Mouse (Mus musculus) macrophage (primary cell): ENCODE measurements around the gene Srl. TPM values are rescaled to one million over a fixed set of nuclear protein-coding genes. Genes with fewer than 3 reads are reported as not detected.
"Not testable (repeated sequence)": the region's sequence is repeated elsewhere in the genome, so short reads cannot be mapped to it uniquely, and the experiment has no call there.

Source experiments
- H3K27ac ChIP-seq: fragments of 350-480 bp; formaldehyde crosslinking; 2 replicates; pipeline ENCODE4 v1.9.0; 2021
- H3K36me3 ChIP-seq: fragments of 350-480 bp; formaldehyde crosslinking; 2 replicates; pipeline ENCODE4 v1.9.0; 2021; ENCODE audit errors: inconsistent target
- H3K4me3 ChIP-seq: fragments of 350-480 bp; formaldehyde crosslinking; 2 replicates; pipeline ENCODE4 v1.9.0; 2021; ENCODE audit errors: inconsistent target
- H3K79me2 ChIP-seq: fragments of 350-480 bp; formaldehyde crosslinking; 2 replicates; pipeline ENCODE4 v1.9.0; 2021; ENCODE audit errors: inconsistent target
- WGBS: methylation state at CpG from one replicate; pipeline ENCODE4 v1.1.7; 2026; ENCODE audit warnings: inconsistent platforms; ENCODE audit not compliant: missing documents; 5-methylcytosine and 5-hydroxymethylcytosine counted together
- polyA plus RNA-seq: library from polyadenylated mRNA; stranded (reverse); fragments of 250-400 nt; gene quantifications from 3 replicates; pipeline ENCODE4 v1.2.4, GENCODE M21; 2018; ENCODE audit warnings: inconsistent platforms

Srl gene
- polyA plus RNA-seq, 1 experiment from 2014 or later, result 3.0 TPM

DNA sequence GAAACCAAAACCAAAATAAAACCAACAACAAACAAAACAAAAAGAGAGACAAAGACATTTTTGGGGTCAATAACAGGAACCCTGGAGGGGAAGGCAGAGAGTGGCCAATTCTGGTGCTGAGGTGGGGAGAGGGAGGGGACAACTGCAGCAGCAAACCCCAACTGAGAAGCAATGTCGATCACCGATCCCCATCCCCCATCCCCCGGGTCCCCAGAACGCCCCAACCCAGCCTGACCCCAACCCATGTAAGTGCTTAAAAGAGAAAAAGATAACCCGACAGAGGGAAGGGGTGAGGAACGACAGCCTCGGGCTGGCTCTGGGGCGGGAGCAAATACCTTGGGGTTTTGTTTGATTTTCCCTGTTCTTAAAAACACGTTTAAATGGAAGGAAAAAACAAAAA lies 3.2 kb upstream of the Srl start:
- no peaks in the 10 kb centered on the region for H3K79me2 ChIP-seq
- 94% methylated on average over 7 of the region's 9 CpGs for WGBS
- H3K27ac ChIP-seq, result no peak overlapping the region
- no peak overlapping the region for H3K4me3 ChIP-seq
- no peaks in the 10 kb centered on the region for H3K36me3 ChIP-seq

DNA sequence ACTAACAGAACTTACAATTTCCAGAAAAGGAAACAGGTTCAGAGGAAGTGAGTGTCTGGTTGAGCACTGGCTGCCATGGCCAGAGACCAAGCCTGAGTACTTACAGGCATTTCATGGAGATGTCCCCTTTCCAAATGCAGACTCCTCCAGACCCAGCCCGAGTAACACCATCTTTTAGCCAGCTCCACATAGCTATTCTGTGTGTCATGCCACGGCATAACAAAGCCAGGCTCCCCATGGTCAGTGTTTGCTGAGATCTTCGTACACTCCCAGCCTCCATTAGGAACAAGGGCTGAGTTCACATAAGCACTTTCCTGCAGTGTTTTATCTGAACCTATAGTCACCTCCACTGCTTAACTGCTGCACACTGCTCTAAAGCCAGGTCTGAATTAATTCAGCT lies 1.6 kb upstream of the Srl start:
- Histone ChIP-seq H3K4me3 (no peak overlapping the region), H3K27ac (no peak overlapping the region), H3K36me3 (no peaks in the 10 kb centered on the region), H3K79me2 (no peaks in the 10 kb centered on the region)
- 68% methylated on average over 2 of the region's 3 CpGs for WGBS

DNA sequence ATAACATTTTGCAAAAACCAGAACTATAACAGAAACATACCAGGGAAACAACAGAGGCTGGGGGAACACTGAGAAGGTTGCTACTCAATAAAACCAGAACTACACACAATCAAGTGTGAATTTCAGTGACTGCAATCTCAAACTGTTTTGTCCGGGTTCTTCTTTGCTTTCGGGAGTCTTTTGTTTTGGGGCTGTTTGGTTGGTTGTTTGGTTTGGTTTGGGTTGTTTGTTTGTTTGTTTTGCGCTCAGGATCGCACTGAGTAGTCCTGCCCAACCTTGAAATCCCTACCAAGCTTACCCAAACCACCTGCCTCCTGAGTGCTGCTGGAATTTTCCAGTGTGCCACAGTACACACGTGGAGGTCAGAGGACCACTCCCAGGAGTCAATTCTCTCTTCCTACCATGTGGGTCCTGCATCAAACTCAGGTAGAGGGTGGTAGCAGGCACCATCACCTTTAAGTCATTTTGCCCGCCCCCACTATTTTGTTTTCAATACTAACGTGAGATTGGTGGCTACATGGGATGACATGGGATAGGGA lies 689 bp upstream of the Srl start:
- Histone ChIP-seq H3K27ac (no peak overlapping the region), H3K79me2 (no peaks in the 10 kb centered on the region), H3K4me3 (no peak overlapping the region), H3K36me3 (no peaks in the 10 kb centered on the region)
- WGBS, result 48% methylated on average over 7 of the region's 7 CpGs

DNA sequence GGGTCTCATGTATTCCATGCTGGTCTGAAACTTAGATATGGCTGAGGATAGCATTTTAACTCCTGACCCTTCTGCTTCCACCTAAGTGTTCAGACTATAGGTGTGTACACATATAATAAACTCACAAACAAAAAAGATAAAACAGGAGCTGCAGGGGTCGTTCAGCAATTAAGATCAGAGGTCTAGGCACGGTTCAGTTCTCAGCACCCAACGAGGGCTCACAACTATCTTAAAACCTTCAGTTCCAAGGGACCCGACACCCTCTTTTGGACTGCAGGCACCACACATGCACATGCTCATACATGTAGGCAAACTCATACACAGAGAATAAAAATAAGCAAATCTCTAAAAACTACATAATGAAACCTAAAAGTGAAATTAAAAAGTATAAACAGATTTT lies 583 bp downstream of the Srl start:
- Histone ChIP-seq H3K79me2 (no peaks in the 10 kb centered on the region), H3K4me3 (peak overlapping the region; percentile 41), H3K36me3 (no peaks in the 10 kb centered on the region), H3K27ac (0 out of 2 replicates have a peak overlapping the region, but pooled peaks have one; percentile 22)
- WGBS, result 82% methylated on average over 4 of the region's 4 CpGs

DNA sequence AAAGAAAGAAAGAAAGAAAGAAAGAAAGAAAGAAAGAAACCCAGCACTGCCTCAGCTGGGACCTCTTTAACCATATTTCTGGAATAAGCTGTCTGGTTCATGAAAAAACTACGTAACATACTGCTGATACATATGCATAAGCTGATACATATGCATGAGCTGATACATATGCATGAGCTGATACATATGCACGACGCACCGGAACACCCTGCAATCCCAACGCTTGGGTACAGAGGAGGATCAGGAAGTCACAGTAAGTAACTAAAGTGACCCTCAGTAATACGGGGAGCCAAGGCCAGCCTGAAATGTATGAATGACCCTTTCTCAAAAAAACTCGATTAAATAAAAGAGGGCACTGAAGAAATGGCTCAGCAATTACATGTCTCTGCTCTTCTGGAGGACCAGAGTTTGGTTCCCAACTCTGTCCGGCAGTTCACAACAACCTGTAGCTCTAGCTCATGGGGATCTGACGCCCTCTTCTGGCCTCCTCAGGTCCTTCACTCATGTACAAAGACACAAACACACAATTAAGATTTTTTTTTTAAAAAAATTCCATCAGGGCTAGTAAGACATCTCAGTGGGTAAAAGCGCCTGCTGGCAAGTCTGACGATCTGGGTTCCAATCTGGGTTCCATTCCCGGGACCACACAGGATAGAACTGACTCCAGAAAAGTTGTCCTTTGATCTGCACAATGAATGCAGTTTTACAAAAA lies 1.4 kb downstream of the Srl start:
- no peaks in the 10 kb centered on the region for H3K79me2 ChIP-seq
- H3K27ac ChIP-seq, result no peak overlapping the region
- no peak overlapping the region for H3K4me3 ChIP-seq
- 95% methylated on average over 12 of the region's 12 CpGs for WGBS
- H3K36me3 ChIP-seq, result no peaks in the 10 kb centered on the region

DNA sequence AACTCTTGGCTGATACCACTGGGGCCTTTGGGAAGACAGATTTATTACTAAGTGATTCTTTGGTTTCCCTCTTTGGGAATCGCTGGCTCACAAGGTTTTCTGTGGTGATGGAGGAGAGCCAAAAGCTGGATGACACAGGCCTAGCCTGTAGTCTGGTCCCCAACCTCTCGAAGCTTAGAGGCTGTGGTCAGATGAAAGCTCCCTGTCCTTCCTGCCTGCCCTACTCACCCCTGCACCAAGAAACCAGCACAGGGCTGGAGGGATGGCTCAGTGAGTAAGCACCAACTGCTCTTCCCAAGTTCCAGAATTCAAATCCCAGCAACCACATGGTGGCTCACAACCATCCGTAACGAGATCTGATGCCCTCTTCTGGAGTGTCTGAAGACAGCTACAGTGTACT lies 2.1 kb downstream of the Srl start:
- 28% methylated on average over 2 of the region's 4 CpGs for WGBS
- Histone ChIP-seq H3K27ac (no peak overlapping the region), H3K4me3 (no peak overlapping the region), H3K36me3 (no peaks in the 10 kb centered on the region), H3K79me2 (no peaks in the 10 kb centered on the region)

DNA sequence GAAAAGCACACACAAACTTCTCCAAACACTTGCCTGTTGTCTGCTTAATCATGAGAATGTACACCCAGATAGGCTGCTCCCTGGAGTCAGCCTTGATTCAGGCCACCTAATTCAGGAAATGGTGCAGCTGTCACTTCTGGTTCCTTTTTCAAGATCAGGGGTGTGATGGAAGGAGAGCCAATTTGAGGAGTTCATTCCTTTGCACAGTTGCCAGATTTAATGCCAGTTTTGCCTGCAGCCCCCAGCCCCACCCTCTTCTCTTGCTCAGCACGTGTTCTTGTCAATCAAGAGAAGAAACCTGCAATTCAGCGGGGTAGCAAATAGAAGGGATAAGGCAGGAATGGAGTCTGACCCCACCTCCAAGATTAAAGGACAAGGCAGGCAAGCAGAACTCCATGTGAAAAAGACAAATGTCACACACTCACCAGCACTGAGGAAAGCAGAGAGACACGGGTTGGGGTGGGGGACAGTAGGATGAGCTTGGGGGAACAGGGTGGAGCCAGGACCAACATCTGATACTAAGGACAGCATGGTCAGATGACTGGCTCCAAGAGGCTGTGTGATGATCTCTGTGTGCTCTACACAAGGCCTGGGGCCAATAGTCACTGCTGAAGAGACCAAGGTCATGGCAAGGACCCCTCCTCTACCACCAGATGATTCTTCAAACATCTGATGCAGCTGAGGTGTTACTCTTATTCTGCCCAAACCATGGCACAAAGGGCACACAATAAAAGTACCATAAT lies 3.8 kb downstream of the Srl start:
- Histone ChIP-seq H3K79me2 (no peaks in the 10 kb centered on the region), H3K36me3 (no peaks in the 10 kb centered on the region), H3K4me3 (no peak overlapping the region), H3K27ac (peak overlapping the region; percentile 60)
- WGBS, result 11% methylated on average over 3 of the region's 3 CpGs

DNA sequence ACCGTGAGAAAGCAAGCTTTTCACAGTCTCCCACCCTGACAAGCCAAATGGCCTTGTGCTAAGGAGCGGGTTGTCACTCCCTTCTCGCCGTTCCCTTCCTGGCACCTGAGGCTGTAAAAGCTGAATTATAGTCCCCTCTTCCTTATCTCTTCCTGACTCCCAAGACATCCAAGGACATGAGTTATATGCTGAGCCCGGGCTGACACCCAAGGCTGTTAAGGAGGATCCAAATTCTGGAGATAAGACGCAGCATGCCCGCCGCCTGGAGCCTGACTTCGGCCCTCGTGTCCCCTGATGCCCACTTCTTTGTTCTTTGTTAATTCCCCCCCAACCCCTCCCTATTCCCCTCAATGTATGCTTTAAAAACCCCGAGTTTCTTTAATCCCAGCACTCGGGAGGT lies 14.2 kb downstream of the Srl start:
- not testable (repeated sequence) for H3K36me3 ChIP-seq, H3K27ac ChIP-seq, H3K79me2 ChIP-seq, H3K4me3 ChIP-seq
- WGBS, result 96% methylated on average over 12 of the region's 12 CpGs

DNA sequence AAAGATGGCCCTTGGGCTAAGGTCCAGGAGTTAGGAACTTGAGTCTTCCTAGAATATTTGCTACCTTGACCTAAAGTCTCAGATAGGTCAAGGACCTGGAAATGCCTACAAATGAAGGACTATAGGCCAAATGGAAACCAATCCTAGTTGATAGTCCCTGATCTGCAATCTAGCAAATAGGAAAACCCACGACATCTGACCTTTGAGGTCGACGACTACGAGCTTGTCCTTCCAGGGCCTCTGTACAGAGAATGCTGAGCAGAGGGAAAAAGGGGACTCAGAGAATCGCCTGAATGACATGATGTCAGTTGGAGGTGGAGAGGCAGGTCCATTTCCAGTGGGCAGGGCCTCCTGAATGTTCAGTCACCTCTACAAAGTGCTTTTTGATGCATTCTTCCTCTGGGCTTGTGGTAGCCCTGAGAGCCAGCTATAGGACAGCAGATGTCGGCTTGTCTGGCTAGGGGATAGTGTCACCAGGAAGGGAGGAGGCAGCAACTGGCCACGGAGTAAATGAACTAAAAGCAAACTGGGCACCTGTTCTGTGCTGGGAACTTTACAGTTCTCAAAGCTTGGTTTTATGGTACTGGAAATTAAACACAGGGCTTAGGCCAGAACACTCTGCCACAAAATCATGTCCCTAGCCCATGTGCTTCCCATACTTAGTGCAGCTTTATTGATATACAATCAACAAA lies 18.2 kb downstream of the Srl start:
- WGBS, result 88% methylated on average over 7 of the region's 7 CpGs
- H3K27ac ChIP-seq, result no peak overlapping the region
- H3K36me3 ChIP-seq, result no peaks in the 10 kb centered on the region
- H3K79me2 ChIP-seq, result no peaks in the 10 kb centered on the region
- H3K4me3 ChIP-seq, result no peak overlapping the region

DNA sequence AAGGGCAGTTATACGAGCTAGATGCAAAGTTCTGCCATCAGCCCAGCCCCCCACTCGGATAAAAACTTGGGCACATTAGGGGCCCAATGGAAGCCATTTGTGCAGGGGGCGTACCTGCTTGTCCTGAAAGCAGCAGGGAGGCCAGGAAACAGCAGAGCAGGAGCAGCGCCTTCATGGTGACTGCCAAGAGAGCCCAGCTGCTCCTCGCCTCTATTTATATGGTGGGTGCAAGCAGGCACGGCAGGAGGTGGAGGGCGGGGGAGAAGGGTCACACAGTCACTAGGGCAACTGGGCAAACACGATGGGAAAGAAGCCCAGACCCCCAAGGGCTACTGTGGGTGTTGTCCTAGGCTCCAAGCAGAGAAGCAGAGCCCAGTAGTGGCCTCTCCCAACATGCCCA lies 18.7 kb downstream of the Srl start:
- no peak overlapping the region for H3K27ac ChIP-seq
- H3K36me3 ChIP-seq, result no peaks in the 10 kb centered on the region
- H3K4me3 ChIP-seq, result no peak overlapping the region
- no peaks in the 10 kb centered on the region for H3K79me2 ChIP-seq
- WGBS, result 87% methylated on average over 8 of the region's 8 CpGs

DNA sequence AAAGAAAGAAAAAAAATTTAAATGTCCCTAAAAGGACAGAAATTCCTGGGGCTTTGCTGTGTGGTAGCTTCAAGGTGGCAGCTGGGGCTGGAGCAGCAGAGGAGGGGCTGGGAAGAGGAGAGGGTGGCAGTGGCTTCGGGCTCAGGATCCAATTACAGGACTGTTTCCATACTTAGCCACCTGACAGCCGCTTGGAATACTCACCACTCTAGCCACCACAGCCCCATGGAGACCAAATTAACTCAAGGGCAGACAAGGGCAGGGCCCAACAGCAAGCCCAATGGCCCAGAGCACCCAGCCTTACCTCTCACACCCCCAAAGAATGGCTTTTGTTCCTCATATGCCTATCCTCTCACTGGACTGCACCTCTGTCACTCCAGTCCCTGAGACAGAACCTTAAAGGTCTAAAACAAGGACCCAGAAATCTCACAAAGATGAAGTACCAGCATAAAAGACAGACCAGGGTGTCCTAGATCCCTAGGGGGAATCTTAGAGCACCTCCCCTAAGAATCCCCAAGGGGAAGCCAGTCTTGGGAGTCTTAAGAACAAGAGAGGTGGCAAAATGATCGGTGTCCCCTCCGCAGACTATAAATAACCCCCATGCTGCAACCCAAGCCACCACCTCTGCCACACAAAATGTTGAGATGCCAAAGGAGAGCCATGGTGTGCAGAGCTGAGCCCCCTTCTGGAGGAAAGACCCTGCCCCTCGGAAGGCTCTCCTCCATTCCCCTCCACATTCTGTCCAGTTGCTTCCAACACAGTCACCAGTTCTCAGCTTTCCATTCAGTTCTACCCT lies 19.7 kb downstream of the Srl start:
- H3K36me3 ChIP-seq, result no peaks in the 10 kb centered on the region
- 96% methylated on average over 5 of the region's 5 CpGs for WGBS
- H3K27ac ChIP-seq, result no peak overlapping the region
- no peaks in the 10 kb centered on the region for H3K79me2 ChIP-seq
- no peak overlapping the region for H3K4me3 ChIP-seq

DNA sequence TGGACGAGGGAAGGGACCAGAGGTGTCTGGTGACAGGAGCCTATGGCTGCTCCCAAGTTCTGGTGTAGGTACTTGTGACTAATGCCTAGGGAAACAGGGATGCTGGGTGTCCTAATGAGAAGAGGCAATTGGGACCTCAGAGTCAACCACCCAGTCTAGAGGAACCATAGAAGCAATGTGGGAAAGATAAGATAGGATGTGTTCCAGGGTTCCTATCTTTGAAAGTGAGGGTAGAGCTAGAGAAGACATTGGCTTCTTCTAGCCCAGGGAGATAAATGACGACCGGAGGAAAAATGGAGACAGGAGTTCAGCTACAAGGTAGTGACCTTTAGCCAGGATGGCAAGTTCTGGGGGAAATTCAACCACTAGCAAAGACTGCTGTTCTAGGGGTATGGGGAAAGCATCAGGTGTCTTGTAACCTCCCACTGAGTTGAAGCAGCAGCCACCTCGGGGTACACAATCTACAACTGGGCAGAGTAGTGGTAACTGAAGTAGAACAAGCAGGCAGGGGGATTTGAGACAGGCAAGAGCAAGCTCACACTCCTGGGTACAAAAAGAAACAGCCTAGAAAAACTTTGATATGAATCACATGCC lies 20.4 kb downstream of the Srl start:
- Histone ChIP-seq H3K79me2 (no peaks in the 10 kb centered on the region), H3K4me3 (no peak overlapping the region), H3K36me3 (no peaks in the 10 kb centered on the region), H3K27ac (no peak overlapping the region)
- WGBS, result 96% methylated on average over 4 of the region's 4 CpGs

DNA sequence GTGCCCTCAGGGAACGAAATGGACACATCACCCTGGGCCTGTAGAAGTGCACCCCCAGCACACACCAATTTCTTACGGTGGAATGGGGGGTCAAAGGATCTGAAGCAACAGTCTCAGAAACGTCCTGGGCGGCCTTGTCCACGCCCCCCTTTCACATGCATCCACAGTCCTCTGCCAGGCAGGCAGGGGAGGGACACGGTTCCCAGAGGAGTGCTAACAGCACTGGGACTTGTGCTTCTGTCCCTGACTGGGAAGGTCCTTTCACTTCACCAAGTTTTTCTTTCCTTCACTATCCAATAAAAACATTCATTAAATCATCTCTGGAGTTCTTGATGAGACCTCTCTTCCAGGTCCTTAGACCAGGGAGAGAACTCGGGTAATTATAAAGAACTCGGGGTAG lies 20.9 kb downstream of the Srl start:
- H3K4me3 ChIP-seq, result no peak overlapping the region
- no peaks in the 10 kb centered on the region for H3K36me3 ChIP-seq
- no peaks in the 10 kb centered on the region for H3K79me2 ChIP-seq
- H3K27ac ChIP-seq, result no peak overlapping the region
- 93% methylated on average over 8 of the region's 8 CpGs for WGBS

DNA sequence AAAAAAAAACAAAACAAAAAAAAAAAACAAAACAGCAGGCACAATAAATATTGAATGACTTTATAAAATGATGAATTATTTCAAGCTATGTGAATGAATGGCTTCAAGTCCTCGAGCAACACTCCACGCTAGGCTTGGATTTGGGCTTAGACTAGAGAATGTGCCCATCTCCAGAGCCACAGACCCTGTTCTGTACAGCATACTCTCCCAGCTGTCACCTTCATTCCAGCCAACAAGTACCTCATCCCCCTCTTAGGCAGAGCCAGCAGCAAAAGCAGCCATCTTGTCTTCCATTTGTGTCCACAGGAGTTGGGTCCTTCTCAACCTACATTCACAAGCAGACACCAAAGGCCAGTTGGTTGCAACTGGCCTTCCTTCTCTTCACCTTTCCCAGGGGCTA lies 21.8 kb downstream of the Srl start:
- H3K79me2 ChIP-seq, result no peaks in the 10 kb centered on the region
- H3K4me3 ChIP-seq, result no peak overlapping the region

More for the DNA sequence above, 21.8 kb downstream of the Srl start:
- H3K27ac ChIP-seq, result no peak overlapping the region
- 95% methylated on average over 2 of the region's 2 CpGs for WGBS
- H3K36me3 ChIP-seq, result no peaks in the 10 kb centered on the region
